Mouse (Mus musculus) E14TG2a.4 (cell line): ENCODE data around the gene Ngp.

Source experiments
- CTCF ChIP-seq: conservative IDR thresholded peaks from 2 replicates; pipeline ENCODE4 v1.5.1; 2014; ENCODE audit warnings: low read length
- NANOG ChIP-seq: IDR thresholded peaks from 2 replicates; pipeline ENCODE4 v1.6.1; 2014; ENCODE audit warnings: borderline replicate concordance, low read length, mixed read lengths

GRCm38 (mm10) chr9:110459145-110459727 is 39.7 kb downstream of the Ngp start:
- TF ChIP-seq CTCF (no peak), NANOG (no peak)
